Mouse (Mus musculus) erythroblast, embryonic 14.5 days (primary cell): ENCODE data around the gene Jhy.

Experiments
- GATA1 ChIP-seq: IDR thresholded peaks from 2 replicates; pipeline ENCODE4 v1.6.1; 2012; ENCODE audit warnings: low read length, inconsistent platforms, mixed read lengths
- TAL1 ChIP-seq: IDR thresholded peaks from 3 replicates; pipeline ENCODE4 v1.6.1; 2012; ENCODE audit warnings: low read length, inconsistent platforms, mixed read lengths

DNA sequence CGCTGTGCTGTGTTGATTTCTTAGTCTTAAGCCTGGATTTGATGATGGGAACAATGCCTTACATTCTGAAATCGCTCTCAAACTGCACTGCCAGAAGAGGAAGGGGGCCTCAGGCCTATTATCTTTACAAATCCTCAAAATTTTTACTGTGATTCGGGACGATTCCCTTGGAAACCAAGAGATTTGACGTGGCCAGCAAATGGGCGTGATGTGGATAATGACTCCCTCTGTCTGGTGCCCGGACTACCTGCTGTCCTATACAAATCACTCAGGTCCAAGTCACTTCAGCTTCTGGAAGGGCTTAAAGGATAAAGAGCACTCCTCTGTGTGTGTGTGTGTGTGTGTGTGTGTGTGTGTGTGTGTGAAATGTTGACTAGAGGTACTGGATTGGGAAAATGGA lies 55.0 kb downstream of the Jhy start:
- TF ChIP-seq GATA1, result no peak
- TF ChIP-seq TAL1, result no peak
